Mouse (Mus musculus) cerebellum, adult (tissue): ENCODE results near the gene Pde6d.
A peak's percentile ranks its signal among the peaks of the same experiment; 100 is the strongest.

Experiments
- ATAC-seq: cut with Nextera tagmentation; 2 replicates; pipeline ENCODE4 v1.9.2; 2017; ENCODE audit warnings: mild to moderate bottlenecking, moderate library complexity, mixed read lengths; ENCODE audit not compliant: insufficient number of reproducible peaks, low FRiP score, low TSS enrichment

Pde6d gene

GRCm38 (mm10) chr1:86582451-86583096 lies at the start of gene Pde6d, which contains the start of gene Cops7b:
Pde6d (minus strand) TSS chr1:86582629.
Cops7b (plus strand) TSS chr1:86582904.
- peak; percentile 99 for ATAC-seq

- ATAC-seq = no peak
These were observed 48.1 kb upstream of the Pde6d start for GRCm38 (mm10) chr1:86630527-86630926.

- ATAC-seq = no peak
These were observed 47.5 kb upstream of the Pde6d start for GRCm38 (mm10) chr1:86629936-86630335.

GRCm38 (mm10) chr1:86628270-86628669 lies 45.8 kb upstream of the Pde6d start:
- ATAC-seq = no peak

GRCm38 (mm10) chr1:86623001-86624000 lies 40.9 kb upstream of the Pde6d start:
- no peak for ATAC-seq

GRCm38 (mm10) chr1:86622296-86622695 lies 39.9 kb upstream of the Pde6d start:
- ATAC-seq = no peak

GRCm38 (mm10) chr1:86618454-86619125 lies 36.2 kb upstream of the Pde6d start:
- ATAC-seq = no peak

- ATAC-seq = no peak
These were observed 31.8 kb upstream of the Pde6d start for GRCm38 (mm10) chr1:86614269-86614668.

- no peak for ATAC-seq
These were observed 29.7 kb upstream of the Pde6d start for GRCm38 (mm10) chr1:86612081-86612480.

- no peak for ATAC-seq
These were observed 28.5 kb upstream of the Pde6d start for GRCm38 (mm10) chr1:86610954-86611353.

GRCm38 (mm10) chr1:86600117-86600516 lies 17.7 kb upstream of the Pde6d start:
- no peak for ATAC-seq

GRCm38 (mm10) chr1:86598516-86598915 lies 16.1 kb upstream of the Pde6d start:
- ATAC-seq = no peak

GRCm38 (mm10) chr1:86596512-86596911 lies 14.1 kb upstream of the Pde6d start:
- no peak for ATAC-seq

- ATAC-seq = no peak
These were observed 12.9 kb upstream of the Pde6d start for GRCm38 (mm10) chr1:86595315-86595714.

GRCm38 (mm10) chr1:86594539-86594938 lies 12.1 kb upstream of the Pde6d start:
- ATAC-seq = no peak

- ATAC-seq = no peak; the same call in 1 of the 2 replicates
These were observed 4.6 kb upstream of the Pde6d start for GRCm38 (mm10) chr1:86586992-86587391.

GRCm38 (mm10) chr1:86583709-86584108 lies 1.3 kb upstream of the Pde6d start:
- no peak for ATAC-seq

- no peak; the same call in 1 of the 2 replicates for ATAC-seq
These were observed 558 bp downstream of the Pde6d start for GRCm38 (mm10) chr1:86581692-86582450.

- no peak for ATAC-seq
These were observed 2.0 kb downstream of the Pde6d start for GRCm38 (mm10) chr1:86580426-86580825.

GRCm38 (mm10) chr1:86571941-86572340 lies 10.5 kb downstream of the Pde6d start:
- no peak for ATAC-seq
